ENCODE assay signal across 14 mouse cellular contexts in the genomic region with DNA sequence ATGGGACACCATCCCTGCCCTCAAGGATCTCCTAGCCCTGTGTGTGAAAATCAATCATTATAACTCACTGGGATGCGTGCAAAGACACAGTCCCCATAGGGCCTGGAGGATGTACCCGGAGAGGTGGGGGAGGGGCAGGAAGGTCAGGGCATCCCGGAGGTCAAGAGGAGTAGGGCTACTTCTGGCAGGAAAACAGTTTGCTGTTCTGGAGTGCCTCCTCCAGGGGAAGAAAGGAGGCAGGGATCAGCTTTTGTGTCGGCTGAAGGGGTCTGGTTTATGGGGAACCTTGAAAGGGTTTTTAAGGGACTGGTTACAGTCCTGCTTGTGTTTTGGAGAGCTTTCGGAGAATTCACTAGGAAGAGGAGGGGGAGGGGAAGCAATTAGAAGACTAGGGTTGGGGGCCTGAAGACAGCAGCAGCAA. TPM values are rescaled to one million over a fixed set of nuclear protein-coding genes. Genes with fewer than 3 reads are reported as not detected.
DNase-seq lines count a peak whose midpoint lies in the region; ATAC-seq and TF ChIP-seq lines count a peak whose summit lies in the region.
"Had no signal": no experiment of that assay in that cellular context is flagged by ENCODE, and none has a peak within 500 bp of the region (broad histone marks: within the 10 kb centered on the region; RNA-seq: fewer than 3 reads in every experiment).

No protein-coding gene starts in this region.

- no peak for DNase-seq in ES-E14 (ENCODE audit: low read depth, low spot score)
- DNase-seq in embryonic facial prominence, embryonic 11.5 days (ENCODE audit: low spot score): peak; percentile 68
- no peak for DNase-seq in layer of hippocampus, postnatal 10 days (ENCODE audit: low spot score in 2 of 2)
- no peak for DNase-seq in lung, postnatal 0 days (ENCODE audit: low spot score)
- no peak for DNase-seq in kidney, adult 8-10 months
- DNase-seq: cerebellum, postnatal 36 days; heart, postnatal 4 days; kidney, adult 9 months; liver, postnatal 0 days had no signal

- no peak overlapping the region for H3K27ac ChIP-seq in hindbrain, embryonic 13.5 days
- no peak overlapping the region for H3K27ac ChIP-seq in hindbrain, embryonic 16.5 days (ENCODE audit: low read depth, low read length)
- no peak overlapping the region; the same call in 1 of the 2 replicates for H3K27ac ChIP-seq in ES-E14 (ENCODE audit: insufficient read depth, low read depth, low read length, poor library complexity, severe bottlenecking)
- no peak overlapping the region for H3K27ac ChIP-seq in embryonic facial prominence, embryonic 11.5 days (replicated peaks; ENCODE audit: low read depth, low read length)
- H3K27ac ChIP-seq in limb, embryonic 13.5 days: peak overlapping the region; percentile 63; the same call in 1 of the 2 replicates
- H3K27ac ChIP-seq in lung, postnatal 0 days (ENCODE audit: low read length): no peak overlapping the region
- H3K27ac ChIP-seq: left cerebral cortex, adult 2 months had no signal

- H3K4me3 ChIP-seq in hindbrain, embryonic 13.5 days: no peak overlapping the region
- H3K4me3 ChIP-seq in hindbrain, embryonic 16.5 days (ENCODE audit: low read length): no peak overlapping the region
- peak overlapping the region; percentile 11 to 21; a peak in 3 of 4 replicates for H3K4me3 ChIP-seq in ES-E14 (ENCODE audit: insufficient read depth in 1 of 2, low read depth in 1 of 2, low read length in 2 of 2, poor library complexity in 1 of 2, severe bottlenecking in 1 of 2)
- H3K4me3 ChIP-seq in embryonic facial prominence, embryonic 11.5 days (ENCODE audit: low read depth, low read length): no peak overlapping the region
- H3K4me3 ChIP-seq in limb, embryonic 13.5 days: no peak overlapping the region
- H3K4me3 ChIP-seq in lung, postnatal 0 days (ENCODE audit: low read depth, low read length): no peak overlapping the region
- H3K4me3 ChIP-seq: left cerebral cortex, adult 2 months had no signal

- in situ Hi-C loops in ES-E14 (cut with MboI; ENCODE audit: low sequenced_read_pairs in 2 of 2, unreplicated experiment in 2 of 2): loop anchor here in 1 of 2 experiments (25.0 kb wide), 1 partner anchor 404 kb away; the partner anchor contains the start of gene Dlx3

- H3K4me1 ChIP-seq in hindbrain, embryonic 13.5 days (replicated peaks): peaks cover 58% of the 10 kb centered on the region
- H3K4me1 ChIP-seq in hindbrain, embryonic 16.5 days (ENCODE audit: control insufficient read depth, insufficient read depth, low read depth, low read length): peaks cover 29% of the 10 kb centered on the region
- peaks cover 7 to 46% of the 10 kb centered on the region in 2 experiments for H3K4me1 ChIP-seq in ES-E14 (ENCODE audit: control insufficient read depth in 2 of 2, insufficient read depth in 2 of 2, low read length in 2 of 2, poor library complexity in 1 of 2)
- H3K4me1 ChIP-seq in embryonic facial prominence, embryonic 11.5 days (ENCODE audit: control insufficient read depth, insufficient read depth, low read length): peaks cover 13% of the 10 kb centered on the region
- peaks cover 62% of the 10 kb centered on the region for H3K4me1 ChIP-seq in limb, embryonic 13.5 days
- peaks cover 10% of the 10 kb centered on the region for H3K4me1 ChIP-seq in lung, postnatal 0 days (ENCODE audit: insufficient read depth, low read depth, low read length)

- H3K9me3 ChIP-seq in hindbrain, embryonic 13.5 days: no peaks in the 10 kb centered on the region
- H3K9me3 ChIP-seq in hindbrain, embryonic 16.5 days (ENCODE audit: control insufficient read depth, low read length): no peaks in the 10 kb centered on the region
- no peaks in the 10 kb centered on the region for H3K9me3 ChIP-seq in ES-E14 (ENCODE audit: control insufficient read depth, insufficient read depth, low read depth, low read length)
- H3K9me3 ChIP-seq in embryonic facial prominence, embryonic 11.5 days (replicated peaks; ENCODE audit: control insufficient read depth, low read length): no peaks in the 10 kb centered on the region
- no peaks in the 10 kb centered on the region for H3K9me3 ChIP-seq in limb, embryonic 13.5 days
- no peaks in the 10 kb centered on the region for H3K9me3 ChIP-seq in lung, postnatal 0 days (ENCODE audit: low read length)

- TF ChIP-seq CTCF in lung, postnatal 0 days (IDR thresholded peaks at IDR 0.05): no peak

- H3K27me3 ChIP-seq in hindbrain, embryonic 13.5 days: peaks cover 57% of the 10 kb centered on the region
- peaks cover 12% of the 10 kb centered on the region for H3K27me3 ChIP-seq in hindbrain, embryonic 16.5 days (replicated peaks; ENCODE audit: control insufficient read depth, insufficient read depth, low read length)
- peaks cover 13% of the 10 kb centered on the region for H3K27me3 ChIP-seq in embryonic facial prominence, embryonic 11.5 days (ENCODE audit: control insufficient read depth, insufficient read depth, low read length)
- peaks cover 40% of the 10 kb centered on the region for H3K27me3 ChIP-seq in limb, embryonic 13.5 days
- H3K27me3 ChIP-seq in lung, postnatal 0 days (replicated peaks; ENCODE audit: insufficient read depth, low read length): peaks cover 33% of the 10 kb centered on the region

- no peaks in the 10 kb centered on the region for H3K36me3 ChIP-seq in hindbrain, embryonic 13.5 days
- H3K36me3 ChIP-seq in hindbrain, embryonic 16.5 days (ENCODE audit: control insufficient read depth, insufficient read depth, low read length): no peaks in the 10 kb centered on the region
- H3K36me3 ChIP-seq in ES-E14 (ENCODE audit: control insufficient read depth, insufficient read depth, low read length, poor library complexity, severe bottlenecking): no peaks in the 10 kb centered on the region
- no peaks in the 10 kb centered on the region for H3K36me3 ChIP-seq in embryonic facial prominence, embryonic 11.5 days (replicated peaks; ENCODE audit: control insufficient read depth, insufficient read depth, low read depth, low read length)
- no peaks in the 10 kb centered on the region for H3K36me3 ChIP-seq in limb, embryonic 13.5 days
- no peaks in the 10 kb centered on the region for H3K36me3 ChIP-seq in lung, postnatal 0 days (ENCODE audit: insufficient read depth, low read length)

- peak overlapping the region; percentile 49; the same call in 1 of the 2 replicates for H3K9ac ChIP-seq in hindbrain, embryonic 13.5 days
- H3K9ac ChIP-seq in hindbrain, embryonic 16.5 days (ENCODE audit: low read depth, low read length): no peak overlapping the region
- no peak overlapping the region; the same call in 1 of the 2 replicates for H3K9ac ChIP-seq in ES-E14 (ENCODE audit: insufficient read depth, low read depth, low read length, poor library complexity, severe bottlenecking)
- H3K9ac ChIP-seq in embryonic facial prominence, embryonic 11.5 days (replicated peaks; ENCODE audit: low read length): no peak overlapping the region; the same call in 1 of the 2 replicates
- H3K9ac ChIP-seq in limb, embryonic 13.5 days: 0 out of 2 replicates have a peak overlapping the region, but pooled peaks have one; percentile 19
- no peak overlapping the region for H3K9ac ChIP-seq in lung, postnatal 0 days (replicated peaks; ENCODE audit: low read depth)
- H3K9ac ChIP-seq: liver, postnatal 0 days had no signal

- H3K4me2 ChIP-seq in hindbrain, embryonic 13.5 days: no peak overlapping the region
- H3K4me2 ChIP-seq in hindbrain, embryonic 16.5 days (ENCODE audit: low read length): no peak overlapping the region
- no peak overlapping the region for H3K4me2 ChIP-seq in embryonic facial prominence, embryonic 11.5 days (ENCODE audit: low read depth, low read length)
- H3K4me2 ChIP-seq in limb, embryonic 13.5 days (replicated peaks): peak overlapping the region; percentile 36
- no peak overlapping the region for H3K4me2 ChIP-seq in lung, postnatal 0 days (replicated peaks; ENCODE audit: low read depth, low read length)

- TF ChIP-seq EP300 in lung, postnatal 0 days (IDR thresholded peaks at IDR 0.05): no peak

- ATAC-seq in hindbrain, embryonic 13.5 days (ENCODE audit: low FRiP score): no peak
- ATAC-seq in hindbrain, embryonic 16.5 days: no peak
- ATAC-seq in embryonic facial prominence, embryonic 11.5 days (replicated peaks; ENCODE audit: insufficient number of reproducible peaks, low FRiP score, low TSS enrichment, low read depth): no peak
- ATAC-seq in limb, embryonic 13.5 days (ENCODE audit: low FRiP score, low read depth): no peak
- no peak for ATAC-seq in lung, postnatal 0 days
- ATAC-seq: CD4-positive, CD25-positive, alpha-beta regulatory T cell, adult 4 months; liver, postnatal 0 days had no signal

- WGBS in hindbrain, embryonic 13.5 days: 2% methylated on average over 5 of the region's 5 CpGs
- 6% methylated on average over 5 of the region's 5 CpGs for WGBS in hindbrain, embryonic 16.5 days
- 1% methylated on average over 5 of the region's 5 CpGs for WGBS in embryonic facial prominence, embryonic 11.5 days
- WGBS in limb, embryonic 13.5 days: 4% methylated on average over 5 of the region's 5 CpGs
- 9% methylated on average over 5 of the region's 5 CpGs for WGBS in lung, postnatal 0 days

TF ChIP-seq in ES-E14, 5 proteins besides CTCF, POLR2A, EP300 and RAD21:
- TF ChIP-seq MAFK (IDR thresholded peaks at IDR 0.05; ENCODE audit: insufficient read depth, low read depth, low read length) (no peak), CHD2 (IDR thresholded peaks at IDR 0.05; ENCODE audit: low read depth, low read length) (0 out of 2 replicates have a peak, but pooled peaks have one; percentile 32)

RNA-seq across cellular contexts. Expression of gene Nxph3, which starts 2.1 kb away (rescaled TPM):
- 0.69 and 0.91 TPM in 2 replicates for polyA plus RNA-seq in hindbrain, embryonic 13.5 days (2015; fragmentation: Nextera tagmentation; extraction: Ambion mirVana)
- 2.8 and 3.0 TPM in 2 replicates for polyA plus RNA-seq in hindbrain, embryonic 16.5 days (2015; fragmentation: Nextera tagmentation; extraction: Ambion mirVana)
- 2.4 and 5.5 TPM in 2 replicates for total RNA-seq in ES-E14 (2012; rRNA removed)
- 0.61 and 0.98 TPM in 2 replicates for polyA plus RNA-seq in embryonic facial prominence, embryonic 11.5 days (2014; fragmentation: Nextera tagmentation; extraction: Ambion mirVana)
- polyA plus RNA-seq in limb, embryonic 13.5 days (2015; fragmentation: Nextera tagmentation; extraction: Ambion mirVana): 0.98 and 1.1 TPM in 2 replicates
- 10 to 100 TPM; 27.3 to 35.2 TPM for total RNA-seq in layer of hippocampus, postnatal 10 days (2021)
- 1.2 and 1.5 TPM in 2 replicates for polyA plus RNA-seq in lung, postnatal 0 days (2015; fragmentation: Nextera tagmentation; extraction: Ambion mirVana)
- polyA plus RNA-seq: CD4-positive, CD25-positive, alpha-beta regulatory T cell, adult 4 months; liver, postnatal 0 days had no signal

Comparison
In these comparisons a context has a peak if more than half of its experiments do, and no peak if none do; other contexts are left out.
1. H3K9ac ChIP-seq: peak in hindbrain, embryonic 13.5 days (single experiment) and limb, embryonic 13.5 days (single experiment); none in hindbrain, embryonic 16.5 days (single experiment), ES-E14 (single experiment), embryonic facial prominence, embryonic 11.5 days (single experiment) and lung, postnatal 0 days (single experiment).
2. H3K4me3 ChIP-seq: peak in ES-E14 (2 of 2); none in hindbrain, embryonic 13.5 days (single experiment), hindbrain, embryonic 16.5 days (single experiment), embryonic facial prominence, embryonic 11.5 days (single experiment), limb, embryonic 13.5 days (single experiment) and lung, postnatal 0 days (single experiment).